Mouse (Mus musculus) left cerebral cortex, adult 2 months (tissue): ENCODE results near the gene Hyou1. TPM values are rescaled to one million over a fixed set of nuclear protein-coding genes. Genes with fewer than 3 reads are reported as not detected.
"Not testable (repeated sequence)": the region's sequence is repeated elsewhere in the genome, so short reads cannot be mapped to it uniquely, and the experiment has no call there.

ENCODE experiments used
- DNase-seq, 2 experiments: peaks; one replicate each; pipeline ENCODE4 v3.0.0; 2021 to 2022; ENCODE audit warnings: low spot score in 2 of 2, mixed read lengths in 1 of 2; ENCODE audit errors: extremely low spot score in 1 of 2
- H3K27ac ChIP-seq: fragments of 200-600 bp; 2 replicates; pipeline ENCODE4 v1.8.1; 2022
- H3K4me3 ChIP-seq: fragments of 200-600 bp; 2 replicates; pipeline ENCODE4 v1.8.1; 2022
- CTCF ChIP-seq: fragments of 200-600 bp; IDR thresholded peaks from 2 replicates; pipeline ENCODE4 v1.8.1; 2022; ENCODE audit warnings: antibody characterized with exemption, mild to moderate bottlenecking, moderate library complexity
- intact Hi-C: fragments of 180-260 bp; cut with DNase I; formaldehyde crosslinking; loops from one replicate; pipeline ENCODE4 v1.15.1; 2025
- total RNA-seq, 2 experiments: library from RNA; stranded (reverse); gene quantifications; 2 replicates each; pipeline ENCODE4 v1.2.3; 2021

Hyou1 gene
- total RNA-seq, 2 experiments from 2014 or later, result 127 to 139 TPM

- Histone ChIP-seq H3K27ac (no peak overlapping the region), H3K4me3 (no peak overlapping the region)
- intact Hi-C loops, result no loop called here
- TF ChIP-seq CTCF, result no peak
- no peak for DNase-seq
Observed at GRCm38 (mm10) chr9:44410647-44411336, 31.5 kb downstream of the Hyou1 start.

- no peak for TF ChIP-seq CTCF
- no peak for DNase-seq
- intact Hi-C loops, result no loop called here
- Histone ChIP-seq H3K27ac (no peak overlapping the region), H3K4me3 (no peak overlapping the region)
Observed at GRCm38 (mm10) chr9:44411601-44412130, 32.4 kb downstream of the Hyou1 start.

DNA sequence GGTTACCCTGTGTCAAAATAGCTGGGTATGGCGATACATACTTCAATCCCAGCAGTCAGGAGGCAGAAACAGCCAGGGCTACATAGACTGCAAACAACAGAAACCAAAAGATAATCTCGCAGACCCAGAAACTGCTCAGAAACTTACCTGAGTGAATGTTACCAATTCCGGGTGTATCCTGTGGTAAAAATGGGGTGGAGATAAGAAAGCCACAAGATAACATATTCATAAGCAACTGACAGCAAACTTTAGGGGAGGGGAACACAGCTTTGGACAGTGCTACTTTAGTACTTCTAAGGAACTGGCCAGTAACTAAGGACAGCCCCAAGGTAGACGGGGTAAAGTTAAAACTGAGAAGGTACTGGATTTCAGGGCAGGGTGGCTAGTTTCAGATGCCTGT lies 33.0 kb downstream of the Hyou1 start:
- no peak for TF ChIP-seq CTCF
- H3K27ac ChIP-seq, result no peak overlapping the region
- intact Hi-C loops, result no loop called here

DNA sequence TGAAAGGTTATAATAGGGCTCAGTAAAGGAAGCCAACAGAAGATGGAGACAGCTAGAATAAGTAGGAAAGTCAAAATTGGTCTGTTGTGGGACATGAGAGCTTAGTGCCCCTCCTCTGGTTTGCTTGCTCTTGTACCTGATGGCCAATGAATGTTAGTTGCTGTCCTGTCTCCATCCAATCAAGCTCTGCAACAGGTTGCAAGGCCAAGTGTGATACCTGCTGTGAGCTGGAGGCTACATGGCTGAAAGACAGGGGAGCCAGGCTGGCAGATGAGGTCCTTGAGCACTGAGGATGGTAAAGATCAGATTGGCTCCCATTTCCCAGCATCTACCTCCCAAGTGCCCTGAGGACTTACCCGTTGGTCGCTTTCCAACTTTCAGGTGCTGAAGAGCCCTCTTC lies 33.5 kb downstream of the Hyou1 start:
- no peak for TF ChIP-seq CTCF
- no peak overlapping the region for H3K27ac ChIP-seq
- DNase-seq, result no peak
- intact Hi-C loops, result no loop called here
- H3K4me3 ChIP-seq, result no peak overlapping the region

More for the DNA sequence above, 33.0 kb downstream of the Hyou1 start:
- no peak for DNase-seq
- H3K4me3 ChIP-seq, result no peak overlapping the region

- peak overlapping the region; percentile 79 for H3K4me3 ChIP-seq
- H3K27ac ChIP-seq, result peak overlapping the region; percentile 88
- no peak for TF ChIP-seq CTCF
- DNase-seq, result no peak
- intact Hi-C loops, result no loop called here
Observed at GRCm38 (mm10) chr9:44417156-44417891, 38.0 kb downstream of the Hyou1 start.

- H3K4me3 ChIP-seq, result peak overlapping the region; percentile 79
- TF ChIP-seq CTCF, result peak; percentile 93
- peak overlapping the region; percentile 88 for H3K27ac ChIP-seq
- intact Hi-C loops, result no loop called here
- peak; percentile 94 to 96 for DNase-seq
Observed at GRCm38 (mm10) chr9:44417892-44418363, 38.6 kb downstream of the Hyou1 start.

DNA sequence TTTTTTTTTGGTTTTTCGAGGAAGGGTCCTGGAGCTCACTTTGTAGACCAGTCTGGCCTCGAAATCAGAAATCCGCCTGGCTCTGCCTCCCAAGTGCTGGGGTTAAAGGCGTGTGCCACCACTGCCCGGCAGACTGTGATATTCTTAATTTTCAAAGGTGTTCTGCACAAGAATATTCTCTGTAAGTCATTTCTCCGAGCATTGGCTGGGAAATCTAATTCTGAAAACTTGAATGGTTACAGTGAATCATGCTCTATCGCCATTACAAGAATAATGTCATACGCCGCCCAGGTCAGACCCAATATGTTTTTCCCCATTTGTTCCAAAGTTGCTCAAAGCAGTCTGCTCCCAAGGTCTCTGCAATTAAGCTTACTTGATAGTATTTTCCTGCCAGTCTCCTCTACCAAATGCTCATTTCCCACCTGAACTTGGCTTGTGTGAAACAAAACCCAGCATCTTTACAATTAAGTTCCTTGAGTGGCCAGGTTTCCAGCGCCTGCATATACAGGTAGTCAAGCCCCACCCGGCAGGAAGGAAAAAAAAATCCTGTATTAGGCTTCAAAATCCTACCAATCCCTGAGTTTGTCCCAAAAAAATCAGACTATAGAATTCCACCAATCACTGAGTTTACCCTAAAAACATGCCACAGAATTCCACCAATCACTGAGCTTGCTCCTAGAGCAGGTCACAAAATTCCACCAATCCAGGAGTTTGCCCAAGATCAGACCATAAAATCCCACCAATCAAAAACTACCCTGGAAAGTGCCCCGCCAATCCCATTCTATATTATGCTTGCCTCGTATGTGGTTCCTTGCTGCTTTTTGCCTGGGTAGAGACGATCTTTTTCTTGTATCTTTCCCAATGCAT lies 39.5 kb downstream of the Hyou1 start, which contains the start of gene Ccdc84:
Gene Ccdc84, minus strand, starts transcription at position 51 of the 867 bp plus-strand sequence.
- Histone ChIP-seq H3K27ac (peak within 1 kb of the TSS; percentile 88), H3K4me3 (peak within 1 kb of the TSS; percentile 79)
- intact Hi-C loops, result no loop called here
- no peak for DNase-seq
- TF ChIP-seq CTCF, result no peak

- H3K4me3 ChIP-seq, DNase-seq, H3K27ac ChIP-seq, intact Hi-C loops: not testable (repeated sequence)
Observed at GRCm38 (mm10) chr9:44419730-44420129, 40.4 kb downstream of the Hyou1 start.

GRCm38 (mm10) chr9:44420280-44420898 lies 41.1 kb downstream of the Hyou1 start:
- H3K4me3 ChIP-seq, result no peak overlapping the region
- no peak for DNase-seq
- intact Hi-C loops, result no loop called here
- H3K27ac ChIP-seq, result no peak overlapping the region
- TF ChIP-seq CTCF, result no peak

DNA sequence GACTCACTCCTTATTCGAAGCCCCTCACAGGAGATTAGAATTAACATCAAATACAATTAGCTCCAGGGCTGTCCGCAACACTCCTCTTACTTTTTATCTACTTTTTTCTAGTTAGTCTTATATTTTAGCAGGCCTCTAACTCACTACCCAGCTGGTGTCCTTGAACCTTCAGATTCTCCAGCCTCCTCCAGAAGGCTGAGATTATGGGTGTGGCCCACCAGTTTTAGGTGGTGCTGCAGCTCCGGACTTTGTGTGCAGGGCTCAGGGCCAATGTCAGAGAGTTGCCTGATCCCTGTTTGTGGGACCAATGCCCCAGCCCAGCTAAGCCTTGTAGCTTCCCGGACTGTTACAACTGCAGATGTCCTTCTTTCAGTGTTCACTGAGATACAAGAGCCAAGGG lies 44.3 kb downstream of the Hyou1 start:
- H3K27ac ChIP-seq, result no peak overlapping the region
- no peak for DNase-seq
- intact Hi-C loops, result no loop called here
- no peak overlapping the region for H3K4me3 ChIP-seq
- no peak for TF ChIP-seq CTCF

GRCm38 (mm10) chr9:44432577-44433185 lies 53.4 kb downstream of the Hyou1 start:
- no peak overlapping the region for H3K27ac ChIP-seq
- no peak for DNase-seq
- intact Hi-C loops, result no loop called here
- H3K4me3 ChIP-seq, result no peak overlapping the region
- TF ChIP-seq CTCF, result no peak; the same call in 1 of the 2 replicates
